Mouse (Mus musculus): ENCODE measurements around the gene Eif3k.

DNA sequence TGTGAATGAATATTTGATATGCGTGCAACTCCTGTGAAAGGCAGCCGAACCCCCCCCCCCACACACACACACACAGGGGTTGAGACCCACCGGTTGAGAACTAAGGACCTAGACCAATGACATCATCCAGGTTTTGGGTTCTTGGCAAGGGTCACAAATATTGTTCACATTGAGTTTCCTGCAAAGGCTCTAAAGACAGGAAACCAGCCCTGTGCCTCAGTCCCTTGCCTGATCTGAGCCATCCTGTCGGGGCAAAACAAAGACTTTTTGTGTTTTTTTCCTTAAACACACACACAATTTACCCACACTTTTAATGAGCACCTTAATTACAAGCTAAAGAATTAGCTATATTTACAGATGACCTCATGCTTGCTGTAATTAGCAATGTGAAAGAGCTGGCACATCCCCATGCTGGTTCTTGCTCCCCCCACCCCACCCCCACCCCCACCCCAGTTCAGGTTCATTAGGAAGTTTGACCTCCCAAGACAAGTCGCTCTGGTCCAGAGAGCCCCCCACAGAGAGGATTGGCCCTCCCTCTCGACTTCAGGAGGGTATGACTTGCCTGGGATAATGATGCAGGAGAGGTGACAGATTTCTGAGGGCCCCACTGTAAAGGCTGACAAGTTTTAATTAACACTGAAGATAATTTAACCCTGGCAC, 36.8 kb downstream of the Eif3k start:
- TF ChIP-seq HCFC1 (IDR thresholded peaks at IDR 0.05; ENCODE audit: borderline replicate concordance, insufficient read depth, low read length) (no peak), CHD2 (IDR thresholded peaks at IDR 0.05; ENCODE audit: low read depth, low read length) (no peak)

Data from ES-E14 (cell line).